In genomic region chr2:74674881-74675665, GRCm38 (mm10) we compare ENCODE assay signal across 17 mouse cellular contexts. TPM values are rescaled to one million over a fixed set of nuclear protein-coding genes. Genes with fewer than 3 reads are reported as not detected.
DNase-seq lines count a peak whose midpoint lies in the region; ATAC-seq and TF ChIP-seq lines count a peak whose summit lies in the region.
"Had no signal": no experiment of that assay in that cellular context is flagged by ENCODE, and none has a peak within 500 bp of the region (broad histone marks: within the 10 kb centered on the region; RNA-seq: fewer than 3 reads in every experiment).

Gene Hoxd12, plus strand, starts transcription at chr2:74675013.

- H3K27ac ChIP-seq in intestine, embryonic 16.5 days (ENCODE audit: low read length): no peak within 1 kb of the TSS
- no peak within 1 kb of the TSS for H3K27ac ChIP-seq in intestine, postnatal 0 days (ENCODE audit: low read depth, low read length)
- H3K27ac ChIP-seq in midbrain, embryonic 10.5 days (replicated peaks): no peak within 1 kb of the TSS
- H3K27ac ChIP-seq in midbrain, embryonic 16.5 days (ENCODE audit: low read length): no peak within 1 kb of the TSS
- peak within 1 kb of the TSS; percentile 97 for H3K27ac ChIP-seq in limb, embryonic 14.5 days (replicated peaks; ENCODE audit: low read depth, low read length)
- no peak within 1 kb of the TSS for H3K27ac ChIP-seq in thymus, adult 2 months (ENCODE audit: control insufficient read depth, insufficient read depth, low read length)
- H3K27ac ChIP-seq: liver, embryonic 15.5 days had no signal

- peak; percentile 54 for DNase-seq in midbrain, embryonic 10.5 days (ENCODE audit: low spot score)
- DNase-seq in ZHBTc4 (ENCODE audit: low read depth, low spot score): peak; percentile 47
- peak; percentile 74 for DNase-seq in limb, embryonic 14.5 days (ENCODE audit: low spot score)
- DNase-seq in thymus, adult 2 months: no peak
- no peak for DNase-seq in urinary bladder, postnatal 36 days (ENCODE audit: low spot score in 2 of 2)
- DNase-seq: adrenal gland, postnatal 25 days; cerebellum, postnatal 14 days; forebrain, postnatal 0 days; heart, postnatal 10 days; layer of hippocampus, adult 9-11 months; lung, postnatal 10 days had no signal

- no peaks in the 10 kb centered on the region for H3K36me3 ChIP-seq in intestine, embryonic 16.5 days (ENCODE audit: control insufficient read depth, insufficient read depth, low read length)
- H3K36me3 ChIP-seq in intestine, postnatal 0 days (ENCODE audit: control insufficient read depth, insufficient read depth): no peaks in the 10 kb centered on the region
- no peaks in the 10 kb centered on the region for H3K36me3 ChIP-seq in midbrain, embryonic 10.5 days
- no peaks in the 10 kb centered on the region for H3K36me3 ChIP-seq in midbrain, embryonic 16.5 days (ENCODE audit: control insufficient read depth, insufficient read depth, low read length)
- peaks cover 6% of the 10 kb centered on the region; the same call in 1 of the 2 replicates for H3K36me3 ChIP-seq in limb, embryonic 14.5 days (ENCODE audit: control insufficient read depth, insufficient read depth, low read length)
- H3K36me3 ChIP-seq in thymus, adult 2 months (ENCODE audit: control insufficient read depth, insufficient read depth, low read length): no peaks in the 10 kb centered on the region
- H3K36me3 ChIP-seq: liver, embryonic 15.5 days had no signal

- H3K4me3 ChIP-seq in intestine, embryonic 16.5 days (ENCODE audit: low read length): no peak within 1 kb of the TSS
- no peak within 1 kb of the TSS for H3K4me3 ChIP-seq in intestine, postnatal 0 days (ENCODE audit: low read depth, low read length)
- no peak within 1 kb of the TSS for H3K4me3 ChIP-seq in midbrain, embryonic 10.5 days
- H3K4me3 ChIP-seq in midbrain, embryonic 16.5 days (ENCODE audit: low read depth, low read length): no peak within 1 kb of the TSS
- H3K4me3 ChIP-seq in limb, embryonic 14.5 days (replicated peaks; ENCODE audit: low read length): peak within 1 kb of the TSS; percentile 74
- H3K4me3 ChIP-seq in thymus, adult 2 months (ENCODE audit: control insufficient read depth, insufficient read depth, low read length): no peak within 1 kb of the TSS
- H3K4me3 ChIP-seq: liver, embryonic 15.5 days had no signal

- peak; percentile 76; the same call in 1 of the 2 replicates for TF ChIP-seq POLR2A in limb, embryonic 14.5 days (IDR thresholded peaks at IDR 0.05; ENCODE audit: borderline replicate concordance, extremely low read depth, insufficient read depth, insufficient read length)
- no peak for TF ChIP-seq POLR2A in thymus, adult 2 months (IDR thresholded peaks at IDR 0.05; ENCODE audit: control insufficient read depth, extremely low read depth, insufficient read depth, low read length, poor library complexity)

- 0 out of 2 replicates have a peak, but pooled peaks cover 2% of the 10 kb centered on the region for H3K4me1 ChIP-seq in intestine, embryonic 16.5 days (ENCODE audit: control insufficient read depth, insufficient read depth, low read length)
- H3K4me1 ChIP-seq in intestine, postnatal 0 days (replicated peaks; ENCODE audit: control insufficient read depth, insufficient read depth, low read length): no peaks in the 10 kb centered on the region
- H3K4me1 ChIP-seq in midbrain, embryonic 10.5 days: peaks cover 11% of the 10 kb centered on the region; the same call in 1 of the 2 replicates
- peaks cover 3% of the 10 kb centered on the region; the same call in 1 of the 2 replicates for H3K4me1 ChIP-seq in midbrain, embryonic 16.5 days (ENCODE audit: control insufficient read depth, insufficient read depth, low read length)
- H3K4me1 ChIP-seq in limb, embryonic 14.5 days (ENCODE audit: control insufficient read depth, insufficient read depth, low read length): peaks cover 17% of the 10 kb centered on the region
- H3K4me1 ChIP-seq in thymus, adult 2 months (replicated peaks; ENCODE audit: control insufficient read depth, insufficient read depth, low read length): no peaks in the 10 kb centered on the region
- H3K4me1 ChIP-seq: liver, embryonic 15.5 days had no signal

- no peak within 1 kb of the TSS for H3K4me2 ChIP-seq in intestine, embryonic 16.5 days (ENCODE audit: low read depth, low read length)
- H3K4me2 ChIP-seq in intestine, postnatal 0 days (replicated peaks; ENCODE audit: low read depth): no peak within 1 kb of the TSS
- H3K4me2 ChIP-seq in midbrain, embryonic 16.5 days (ENCODE audit: low read length): no peak within 1 kb of the TSS
- peak within 1 kb of the TSS; percentile 96 for H3K4me2 ChIP-seq in limb, embryonic 14.5 days (replicated peaks; ENCODE audit: low read depth, low read length, severe bottlenecking)
- H3K4me2 ChIP-seq: liver, embryonic 15.5 days; midbrain, embryonic 11.5 days had no signal

- no peak within 1 kb of the TSS for H3K9ac ChIP-seq in intestine, embryonic 16.5 days (ENCODE audit: low read depth, low read length)
- no peak within 1 kb of the TSS for H3K9ac ChIP-seq in intestine, postnatal 0 days (ENCODE audit: low read depth, low read length)
- H3K9ac ChIP-seq in midbrain, embryonic 16.5 days (ENCODE audit: low read depth, low read length): no peak within 1 kb of the TSS
- H3K9ac ChIP-seq in limb, embryonic 14.5 days (ENCODE audit: low read depth, low read length, severe bottlenecking): peak within 1 kb of the TSS; percentile 99
- H3K9ac ChIP-seq: forebrain, postnatal 0 days; liver, embryonic 15.5 days had no signal

- ATAC-seq in intestine, embryonic 16.5 days: 0 out of 2 replicates have a peak, but pooled peaks have one; percentile 19
- ATAC-seq in intestine, postnatal 0 days: no peak
- no peak for ATAC-seq in midbrain, embryonic 16.5 days
- peak; percentile 70 for ATAC-seq in limb, embryonic 14.5 days (ENCODE audit: low FRiP score, low read depth)
- ATAC-seq: forebrain, postnatal 0 days had no signal

- WGBS in intestine, embryonic 16.5 days: 3% methylated on average over 47 of the region's 47 CpGs
- WGBS in intestine, postnatal 0 days: 4% methylated on average over 47 of the region's 47 CpGs
- WGBS in midbrain, embryonic 10.5 days: 2% methylated on average over 47 of the region's 47 CpGs
- 3% methylated on average over 47 of the region's 47 CpGs for WGBS in midbrain, embryonic 16.5 days
- WGBS in limb, embryonic 14.5 days: 5% methylated on average over 47 of the region's 47 CpGs
- WGBS in thymus, adult 2 months: 15% methylated on average over 47 of the region's 47 CpGs

- no peak for TF ChIP-seq CTCF in intestine, postnatal 0 days (IDR thresholded peaks at IDR 0.05; ENCODE audit: low read depth)
- TF ChIP-seq CTCF in thymus, adult 2 months (IDR thresholded peaks at IDR 0.05; ENCODE audit: borderline replicate concordance, control insufficient read depth, extremely low read depth, insufficient read depth, low read length, poor library complexity): no peak

- H3K27me3 ChIP-seq in intestine, embryonic 16.5 days (replicated peaks; ENCODE audit: control insufficient read depth, insufficient read depth, low read length): peaks cover 84% of the 10 kb centered on the region
- peaks cover 99% of the 10 kb centered on the region for H3K27me3 ChIP-seq in intestine, postnatal 0 days (replicated peaks; ENCODE audit: control insufficient read depth, insufficient read depth, low read length)
- H3K27me3 ChIP-seq in midbrain, embryonic 10.5 days (ENCODE audit: low read depth, poor library complexity, severe bottlenecking): peaks cover 100% of the 10 kb centered on the region
- peaks cover 93% of the 10 kb centered on the region for H3K27me3 ChIP-seq in midbrain, embryonic 16.5 days (ENCODE audit: control insufficient read depth, insufficient read depth, low read depth, low read length)
- H3K27me3 ChIP-seq in limb, embryonic 14.5 days (ENCODE audit: control insufficient read depth, insufficient read depth, low read length): peaks cover 29% of the 10 kb centered on the region; the same call in 1 of the 2 replicates
- peaks cover 40% of the 10 kb centered on the region for H3K27me3 ChIP-seq in thymus, adult 2 months (ENCODE audit: control insufficient read depth, insufficient read depth, low read length)

- no peaks in the 10 kb centered on the region for H3K9me3 ChIP-seq in intestine, embryonic 16.5 days (ENCODE audit: control insufficient read depth, low read length)
- no peaks in the 10 kb centered on the region for H3K9me3 ChIP-seq in intestine, postnatal 0 days (ENCODE audit: control insufficient read depth)
- no peaks in the 10 kb centered on the region for H3K9me3 ChIP-seq in midbrain, embryonic 10.5 days (replicated peaks)
- no peaks in the 10 kb centered on the region for H3K9me3 ChIP-seq in midbrain, embryonic 16.5 days (replicated peaks; ENCODE audit: control insufficient read depth, low read length, poor library complexity, severe bottlenecking)
- H3K9me3 ChIP-seq in limb, embryonic 14.5 days (ENCODE audit: control insufficient read depth, low read length): no peaks in the 10 kb centered on the region
- H3K9me3 ChIP-seq: liver, embryonic 15.5 days had no signal

RNA-seq across cellular contexts. Expression of gene Hoxd12, which starts in this region (rescaled TPM):
- polyA plus RNA-seq in intestine, embryonic 16.5 days (2015; fragmentation: Nextera tagmentation; extraction: Ambion mirVana): 0.32 and 0.60 TPM in 2 replicates
- 0.12 TPM in 1 of 2 replicates, not detected in the other for polyA plus RNA-seq in intestine, postnatal 0 days (2015; fragmentation: Nextera tagmentation; extraction: Ambion mirVana)
- polyA plus RNA-seq in midbrain, embryonic 10.5 days (2016; fragmentation: Nextera tagmentation; extraction: Ambion mirVana): not detected in 2 replicates
- not detected in 2 replicates for polyA plus RNA-seq in midbrain, embryonic 16.5 days (2015; fragmentation: Nextera tagmentation; extraction: Ambion mirVana)
- polyA plus RNA-seq in limb, embryonic 14.5 days (2012; rRNA removed): 43.3 and 58.3 TPM in 2 replicates
- polyA plus RNA-seq in limb, embryonic 14.5 days (2014; fragmentation: Nextera tagmentation; extraction: Ambion mirVana): 38.4 and 53.0 TPM in 2 replicates
- polyA plus RNA-seq in thymus, adult 2 months (2012; rRNA removed): not detected in 2 replicates
- polyA plus RNA-seq: forebrain, postnatal 0 days; liver, embryonic 15.5 days; midbrain, embryonic 11.5 days; stomach, embryonic 14.5 days had no signal

Comparison
In these comparisons a context has a peak if more than half of its experiments do, and no peak if none do; other contexts are left out.
1. RNA of gene Hoxd12 (polyA plus RNA-seq): 38.4 to 58.3 TPM in limb, embryonic 14.5 days; 0.32 to 0.60 TPM in intestine, embryonic 16.5 days, 0.12 TPM in intestine, postnatal 0 days, not detected in midbrain, embryonic 10.5 days, not detected in midbrain, embryonic 16.5 days and not detected in thymus, adult 2 months; every median in the first group is over 10 times any median in the second.
2. Peak in ATAC-seq in intestine, embryonic 16.5 days; RNA of the gene not detected or under 1 TPM.
3. Peak in DNase-seq in midbrain, embryonic 10.5 days; RNA of the gene not detected or under 1 TPM.
4. DNase-seq: peak in ZHBTc4 (single experiment) and limb, embryonic 14.5 days (single experiment); none in thymus, adult 2 months (single experiment) and urinary bladder, postnatal 36 days (0 of 2).